Comparison of ENCODE assay signal across 23 mouse cellular contexts in the genomic region with DNA sequence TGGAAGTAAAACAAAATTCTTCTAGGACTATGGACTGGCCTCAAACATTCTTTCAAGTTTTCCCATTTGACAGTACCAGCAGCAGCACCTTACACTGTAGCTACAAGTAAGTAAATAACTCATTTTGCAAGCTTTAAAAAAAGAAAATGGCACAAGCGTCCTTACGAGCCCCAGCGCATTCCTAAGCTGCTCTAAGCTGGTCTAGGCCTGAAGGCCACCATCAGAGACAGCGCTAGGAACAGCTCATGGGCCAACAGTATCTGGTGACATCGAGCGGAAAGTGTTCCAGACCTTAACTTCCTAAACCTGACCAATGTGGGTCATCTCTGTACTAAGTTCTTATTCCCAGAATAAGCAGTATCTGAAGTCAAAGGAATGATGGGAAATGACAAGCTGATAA.
"Had no signal": no experiment of that assay in that cellular context is flagged by ENCODE, and none has a peak within 500 bp of the region (broad histone marks: within the 10 kb centered on the region; RNA-seq: fewer than 3 reads in every experiment).

No protein-coding gene starts in this region.

- ATAC-seq: forebrain, embryonic 16.5 days; hindbrain, embryonic 16.5 days; inflammation-experienced regulatory T-cells, adult 6 months; intestine, embryonic 15.5 days; intestine, postnatal 0 days had no signal

- DNase-seq: gastrocnemius, postnatal 25 days; kidney, adult 18-20 months; kidney, postnatal 10 days; kidney, postnatal 25 days; kidney, postnatal 4 days; liver; liver, embryonic 13.5 days had no signal

- H3K27ac ChIP-seq: heart, embryonic 10.5 days; hindbrain, embryonic 10.5 days; hindbrain, embryonic 12.5 days; hindbrain, embryonic 14.5 days; intestine, embryonic 15.5 days; layer of hippocampus, adult 2 months; left cerebral cortex, adult 2 months; limb, embryonic 10.5 days; limb, embryonic 12.5 days; liver, embryonic 13.5 days; liver, embryonic 15.5 days had no signal

- H3K4me2 ChIP-seq: heart, embryonic 12.5 days; hindbrain, embryonic 12.5 days; hindbrain, embryonic 14.5 days; intestine, embryonic 15.5 days; limb, embryonic 12.5 days; liver, embryonic 11.5 days; liver, embryonic 13.5 days; liver, embryonic 15.5 days had no signal

- H3K4me1 ChIP-seq: hindbrain, embryonic 12.5 days; intestine, embryonic 15.5 days; liver, embryonic 13.5 days; liver, embryonic 15.5 days had no signal

- H3K9me3 ChIP-seq: heart, embryonic 10.5 days; hindbrain, embryonic 10.5 days; hindbrain, embryonic 12.5 days; intestine, embryonic 15.5 days; limb, embryonic 10.5 days; liver, embryonic 13.5 days; liver, embryonic 15.5 days had no signal

- H3K36me3 ChIP-seq: hindbrain, embryonic 10.5 days; hindbrain, embryonic 12.5 days; limb, embryonic 12.5 days; liver, embryonic 13.5 days; liver, embryonic 15.5 days had no signal

- H3K4me3 ChIP-seq: heart, embryonic 10.5 days; heart, embryonic 12.5 days; hindbrain, embryonic 10.5 days; hindbrain, embryonic 12.5 days; intestine, embryonic 15.5 days; layer of hippocampus, adult 2 months; left cerebral cortex, adult 2 months; limb, embryonic 10.5 days; limb, embryonic 12.5 days; liver, embryonic 13.5 days; liver, embryonic 15.5 days had no signal

- H3K9ac ChIP-seq: heart, embryonic 12.5 days; hindbrain, embryonic 12.5 days; hindbrain, embryonic 14.5 days; intestine, embryonic 15.5 days; limb, embryonic 12.5 days; liver, embryonic 13.5 days; liver, embryonic 15.5 days had no signal

- H3K27me3 ChIP-seq: heart, embryonic 12.5 days; hindbrain, embryonic 12.5 days; intestine, embryonic 15.5 days; limb, embryonic 12.5 days; liver, embryonic 13.5 days; liver, embryonic 15.5 days had no signal
